Mouse (Mus musculus): ENCODE data around the gene Timm22. TPM values are rescaled to one million over a fixed set of nuclear protein-coding genes. Genes with fewer than 3 reads are reported as not detected.

Gene Timm22
- polyA plus RNA-seq, 1 experiment from 2014 or later: 106 TPM

Other genes starting within 250 kb of the Timm22 start
- gene Vps53, start 227.3 kb upstream of the Timm22 start, polyA plus RNA-seq (2015; fragmentation: Nextera tagmentation; extraction: Ambion mirVana): 66.6 and 67.6 TPM in 2 replicates
- 20.2 TPM in 2 replicates for gene Fam57a, start 227.3 kb upstream of the Timm22 start, polyA plus RNA-seq (2015; fragmentation: Nextera tagmentation; extraction: Ambion mirVana)
- not detected in 2 replicates for gene Dbil5, start 189.3 kb upstream of the Timm22 start, polyA plus RNA-seq (2015; fragmentation: Nextera tagmentation; extraction: Ambion mirVana)
- gene Gemin4, start 189.3 kb upstream of the Timm22 start, polyA plus RNA-seq (2015; fragmentation: Nextera tagmentation; extraction: Ambion mirVana): 18.1 and 18.7 TPM in 2 replicates
- 20.2 and 22.2 TPM in 2 replicates for gene Mrm3, start 163.2 kb upstream of the Timm22 start, polyA plus RNA-seq (2015; fragmentation: Nextera tagmentation; extraction: Ambion mirVana)
- 118 and 120 TPM in 2 replicates for gene Glod4, start 163.2 kb upstream of the Timm22 start, polyA plus RNA-seq (2015; fragmentation: Nextera tagmentation; extraction: Ambion mirVana)
- gene Nxn, start 7.8 kb upstream of the Timm22 start, polyA plus RNA-seq (2015; fragmentation: Nextera tagmentation; extraction: Ambion mirVana): 15.4 and 19.9 TPM in 2 replicates
- 111 and 112 TPM in 2 replicates for gene Abr, start 215.4 kb downstream of the Timm22 start, polyA plus RNA-seq (2015; fragmentation: Nextera tagmentation; extraction: Ambion mirVana)